Mouse (Mus musculus) kidney, adult 10 weeks (tissue): ENCODE measurements around the gene Spin2g. TPM values are rescaled to one million over a fixed set of nuclear protein-coding genes. Genes with fewer than 3 reads are reported as not detected.

Experiments used
- polyA plus RNA-seq: library from polyadenylated mRNA; stranded (reverse); fragments of 350-450 nt; fragmentation: Illumina TruSeq; extraction: RNeasy Lipid Tissue Mini Kit (QIAGEN cat#74804); gene quantifications from one replicate; pipeline ENCODE4 v1.2.3, GENCODE M21; 2014; ENCODE audit warnings: low read depth, low replicate concordance

Spin2g gene
- not detected for polyA plus RNA-seq

GRCm38 (mm10) chrX:34238633-34239032 lies at the start of gene Spin2g:
Spin2g (minus strand) TSS chrX:34238733.

Other genes with a start within 250 kb of the Spin2g start
- gene Btbd35f9, start 77.2 kb downstream of the Spin2g start, polyA plus RNA-seq, result not detected
- not detected for gene Btbd35f8, start 211.8 kb upstream of the Spin2g start, polyA plus RNA-seq